Mouse (Mus musculus) heart, adult 2 months (tissue): ENCODE data around the gene Cecr2.

Experiments used
- CTCF ChIP-seq: fragments of 200-600 bp; IDR thresholded peaks from 2 replicates; pipeline ENCODE4 v1.8.1; 2022; ENCODE audit warnings: antibody characterized with exemption, mild to moderate bottlenecking, moderate library complexity
- POLR2A ChIP-seq: fragments of 200-500 bp; IDR thresholded peaks from 2 replicates; pipeline ENCODE4 v1.6.1; 2011; ENCODE audit warnings: mild to moderate bottlenecking, low read depth, low read length, control low read depth; ENCODE audit not compliant: insufficient read depth

GRCm38 (mm10) chr6:120788068-120788607 lies 122.0 kb downstream of the Cecr2 start:
- no peak for TF ChIP-seq CTCF
- no peak for TF ChIP-seq POLR2A
